Mouse (Mus musculus) lung, adult 2 months (tissue): ENCODE measurements around the gene Mtcl1. TPM values are rescaled to one million over a fixed set of nuclear protein-coding genes. Genes with fewer than 3 reads are reported as not detected.

Experiments
- DNase-seq: peaks from one replicate; pipeline ENCODE4 v3.0.0; 2022
- H3K4me1 ChIP-seq: fragments of 200-500 bp; 2 replicates; pipeline ENCODE4 v1.6.1; 2011; ENCODE audit warnings: low read length; ENCODE audit not compliant: control insufficient read depth, insufficient read depth
- H3K4me3 ChIP-seq: fragments of 200-500 bp; replicated peaks from 2 replicates; pipeline ENCODE3; 2011; ENCODE audit warnings: low read depth, mild to moderate bottlenecking, control low read depth, low read length; ENCODE audit errors: extremely low read depth
- CTCF ChIP-seq: fragments of 200-500 bp; IDR thresholded peaks from 2 replicates; pipeline ENCODE4 v1.5.1; 2011; ENCODE audit warnings: mild to moderate bottlenecking, low read length, control low read depth; ENCODE audit not compliant: insufficient read depth
- POLR2A ChIP-seq: fragments of 200-500 bp; IDR thresholded peaks from 2 replicates; pipeline ENCODE4 v1.6.1; 2011; ENCODE audit warnings: low read depth, mild to moderate bottlenecking, control low read depth, low read length, borderline replicate concordance; ENCODE audit errors: extremely low read depth
- WGBS: fragments of 180-500 bp; shearing (Covaris S2); methylation state at CpG from one replicate; pipeline ENCODE4 v1.1.7; 2018; 5-methylcytosine and 5-hydroxymethylcytosine counted together
- polyA plus RNA-seq: library from polyadenylated mRNA; depleted of rRNA; stranded (reverse); fragments of >200 nt; gene quantifications from 2 replicates; pipeline ENCODE4 v1.2.3, GENCODE M21; 2012

Mtcl1 gene
- polyA plus RNA-seq, 1 experiment = 30.6 TPM

- no peak for TF ChIP-seq CTCF
- TF ChIP-seq POLR2A = no peak
- H3K4me1 ChIP-seq = peaks cover 8% of the 10 kb centered on the region
- peak; percentile 37 for DNase-seq
- 59% methylated on average over 6 of the region's 6 CpGs for WGBS
- no peak overlapping the region for H3K4me3 ChIP-seq
Measured at GRCm38 (mm10) chr17:66369777-66370176, 79.8 kb downstream of the Mtcl1 start.

- no peak for DNase-seq
- Histone ChIP-seq H3K4me1 (peaks cover 6% of the 10 kb centered on the region), H3K4me3 (no peak overlapping the region)
- TF ChIP-seq POLR2A = no peak
- TF ChIP-seq CTCF = no peak
- 93% methylated on average over 11 of the region's 11 CpGs for WGBS
Measured at GRCm38 (mm10) chr17:66368127-66368526, 81.4 kb downstream of the Mtcl1 start.

GRCm38 (mm10) chr17:66365664-66366063, 83.9 kb downstream of the Mtcl1 start:
- no peak for DNase-seq
- peaks cover 6% of the 10 kb centered on the region; the same call in 1 of the 2 replicates for H3K4me1 ChIP-seq
- TF ChIP-seq POLR2A (no peak), CTCF (no peak)
- no peak overlapping the region for H3K4me3 ChIP-seq
- 62% methylated on average over 1 of the region's 1 CpGs for WGBS

- peak; percentile 42 for DNase-seq
- Histone ChIP-seq H3K4me3 (no peak overlapping the region), H3K4me1 (peaks cover 5% of the 10 kb centered on the region; the same call in 1 of the 2 replicates)
- TF ChIP-seq CTCF (no peak), POLR2A (no peak)
- 59% methylated on average over 3 of the region's 3 CpGs for WGBS
Measured at GRCm38 (mm10) chr17:66365293-66365642, 84.3 kb downstream of the Mtcl1 start.

- DNase-seq = no peak
- Histone ChIP-seq H3K4me3 (no peak overlapping the region), H3K4me1 (peaks cover 3% of the 10 kb centered on the region; the same call in 1 of the 2 replicates)
- 75% methylated on average over 26 of the region's 26 CpGs for WGBS
- TF ChIP-seq POLR2A (no peak), CTCF (no peak)
Measured at GRCm38 (mm10) chr17:66364525-66365292, 84.8 kb downstream of the Mtcl1 start.

GRCm38 (mm10) chr17:66363852-66364524, 85.6 kb downstream of the Mtcl1 start:
- TF ChIP-seq CTCF (no peak), POLR2A (no peak)
- Histone ChIP-seq H3K4me3 (no peak overlapping the region), H3K4me1 (peaks cover 6% of the 10 kb centered on the region)
- WGBS = 89% methylated on average over 36 of the region's 36 CpGs
- peak; percentile 28 for DNase-seq

- WGBS = 56% methylated on average over 15 of the region's 15 CpGs
- no peak overlapping the region for H3K4me3 ChIP-seq
- TF ChIP-seq POLR2A = no peak
- no peak for TF ChIP-seq CTCF
- DNase-seq = no peak
- peaks cover 6% of the 10 kb centered on the region for H3K4me1 ChIP-seq
Measured at GRCm38 (mm10) chr17:66362287-66363016, 87.1 kb downstream of the Mtcl1 start.

- Histone ChIP-seq H3K4me1 (peaks cover 7% of the 10 kb centered on the region), H3K4me3 (no peak overlapping the region)
- TF ChIP-seq POLR2A (no peak), CTCF (no peak)
- DNase-seq = peak; percentile 64
- 59% methylated on average over 27 of the region's 27 CpGs for WGBS
Measured at GRCm38 (mm10) chr17:66358026-66358978, 91.2 kb downstream of the Mtcl1 start.
